Mouse (Mus musculus): Measurements from ENCODE around the gene Sebox. TPM values are rescaled to one million over a fixed set of nuclear protein-coding genes. Genes with fewer than 3 reads are reported as not detected.
A peak's percentile ranks its signal among the peaks of the same experiment; 100 is the strongest.

The Sebox gene
- polyA plus RNA-seq, 1 experiment = not detected

DNA sequence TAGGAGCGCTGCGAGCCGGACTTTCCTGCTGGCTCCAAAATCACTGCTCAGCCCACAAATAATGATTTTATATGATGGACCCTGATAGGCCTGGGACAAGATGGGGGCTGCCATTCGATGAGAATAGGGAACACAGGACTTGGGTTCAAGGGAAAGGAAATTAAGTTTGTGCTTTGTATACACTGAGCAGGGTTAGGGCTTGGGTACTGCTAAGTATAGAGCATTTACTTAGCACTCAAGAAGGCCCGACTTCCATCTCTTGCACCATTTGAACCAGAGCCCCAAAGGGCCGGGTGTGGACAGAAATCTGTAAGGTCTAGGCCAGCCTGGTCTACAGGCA is 47.8 kb downstream of the Sebox start:
- Histone ChIP-seq H3K27me3 (ENCODE audit: control insufficient read depth, insufficient read depth, low read length, poor library complexity, severe bottlenecking) (no peaks in the 10 kb centered on the region), H3K27ac (ENCODE audit: insufficient read depth, low read length) (peak overlapping the region; percentile 16; the same call in 1 of the 2 replicates)
- TF ChIP-seq CTCF (IDR thresholded peaks at IDR 0.05; ENCODE audit: low read depth, low read length) (no peak), EP300 (IDR thresholded peaks at IDR 0.05; ENCODE audit: insufficient read depth, low read depth, low read length) (no peak), POLR2A (IDR thresholded peaks at IDR 0.05; ENCODE audit: insufficient read depth, low read length) (no peak)

More for the DNA sequence above, 47.8 kb downstream of the Sebox start:
- peak overlapping the region; percentile 64 for H3K4me3 ChIP-seq (ENCODE audit: low read depth, low read length)
- peak overlapping the region; percentile 80 for H3K9ac ChIP-seq (ENCODE audit: low read depth, poor library complexity, severe bottlenecking)
- no peaks in the 10 kb centered on the region for H3K4me1 ChIP-seq (ENCODE audit: control insufficient read depth, insufficient read depth, low read length)
- no peaks in the 10 kb centered on the region for H3K9me3 ChIP-seq (replicated peaks; ENCODE audit: control insufficient read depth, insufficient read depth, low read length, poor library complexity, severe bottlenecking)
- H3K36me3 ChIP-seq (ENCODE audit: control insufficient read depth, insufficient read depth, low read length, poor library complexity, severe bottlenecking) = peaks cover 5% of the 10 kb centered on the region

Other genes with a start within 250 kb of the Sebox start
- 108 and 112 TPM in 2 replicates for gene 2610507B11Rik, start 241.7 kb upstream of the Sebox start, polyA plus RNA-seq (2011; ENCODE audit: insufficient read depth, insufficient read length, low read depth, missing spikeins)
- gene BC030499, start 212.6 kb upstream of the Sebox start, polyA plus RNA-seq (2011; ENCODE audit: insufficient read depth, insufficient read length, low read depth, missing spikeins) = 0.75 and 1.1 TPM in 2 replicates
- gene Spag5, start 201.9 kb upstream of the Sebox start, polyA plus RNA-seq (2011; ENCODE audit: insufficient read depth, insufficient read length, low read depth, missing spikeins) = 66.9 and 68.8 TPM in 2 replicates
- 32.5 and 55.1 TPM in 2 replicates for gene Aldoc, start 180.5 kb upstream of the Sebox start, polyA plus RNA-seq (2011; ENCODE audit: insufficient read depth, insufficient read length, low read depth, missing spikeins)
- gene Pigs, start 175.0 kb upstream of the Sebox start, polyA plus RNA-seq (2011; ENCODE audit: insufficient read depth, insufficient read length, low read depth, missing spikeins) = 24.2 and 29.5 TPM in 2 replicates
- gene Unc119, start 160.0 kb upstream of the Sebox start, polyA plus RNA-seq (2011; ENCODE audit: insufficient read depth, insufficient read length, low read depth, missing spikeins) = 25.7 and 28.7 TPM in 2 replicates
- not detected in 2 replicates for gene Foxn1, start 116.9 kb upstream of the Sebox start, polyA plus RNA-seq (2011; ENCODE audit: insufficient read depth, insufficient read length, low read depth, missing spikeins)
- gene Slc13a2, start 81.2 kb upstream of the Sebox start, polyA plus RNA-seq (2011; ENCODE audit: insufficient read depth, insufficient read length, low read depth, missing spikeins) = not detected in 2 replicates
- 6.5 and 9.1 TPM in 2 replicates for gene Slc46a1, start 37.8 kb upstream of the Sebox start, polyA plus RNA-seq (2011; ENCODE audit: insufficient read depth, insufficient read length, low read depth, missing spikeins)
- 2.0 and 3.1 TPM in 2 replicates for gene Sarm1, start 5.7 kb upstream of the Sebox start, polyA plus RNA-seq (2011; ENCODE audit: insufficient read depth, insufficient read length, low read depth, missing spikeins)
- not detected in 2 replicates for gene Vtn, start 4.4 kb upstream of the Sebox start, polyA plus RNA-seq (2011; ENCODE audit: insufficient read depth, insufficient read length, low read depth, missing spikeins)
- gene Tmem199, start 8.7 kb downstream of the Sebox start, polyA plus RNA-seq (2011; ENCODE audit: insufficient read depth, insufficient read length, low read depth, missing spikeins) = 41.6 and 41.7 TPM in 2 replicates
- gene Poldip2, start 8.7 kb downstream of the Sebox start, polyA plus RNA-seq (2011; ENCODE audit: insufficient read depth, insufficient read length, low read depth, missing spikeins) = 72.1 and 75.3 TPM in 2 replicates
- gene Tnfaip1, start 32.9 kb downstream of the Sebox start, polyA plus RNA-seq (2011; ENCODE audit: insufficient read depth, insufficient read length, low read depth, missing spikeins) = 38.2 and 41.2 TPM in 2 replicates
- gene Ift20, start 32.9 kb downstream of the Sebox start, polyA plus RNA-seq (2011; ENCODE audit: insufficient read depth, insufficient read length, low read depth, missing spikeins) = 30.2 and 40.0 TPM in 2 replicates
- gene Tmem97, start 47.3 kb downstream of the Sebox start, polyA plus RNA-seq (2011; ENCODE audit: insufficient read depth, insufficient read length, low read depth, missing spikeins) = 89.0 and 90.1 TPM in 2 replicates
- gene Nlk, start 193.9 kb downstream of the Sebox start, polyA plus RNA-seq (2011; ENCODE audit: insufficient read depth, insufficient read length, low read depth, missing spikeins) = 39.7 and 47.6 TPM in 2 replicates
- 16.1 and 18.3 TPM in 2 replicates for gene Ccnq, start 248.3 kb downstream of the Sebox start, polyA plus RNA-seq (2011; ENCODE audit: insufficient read depth, insufficient read length, low read depth, missing spikeins)